Mouse (Mus musculus) CD4-positive, CD25-positive, alpha-beta regulatory T cell, adult 2 months (primary cell): ENCODE results near the gene Kcnh4.
A peak's percentile ranks its signal among the peaks of the same experiment; 100 is the strongest.

Source experiments
- DNase-seq: peaks from one replicate; pipeline ENCODE4 v3.0.0-alpha.2; 2012; ENCODE audit warnings: low read depth, low spot score

Gene Kcnh4

GRCm38 (mm10) chr11:100735134-100735865 is 24.4 kb downstream of the Kcnh4 start:
- DNase-seq: peak; percentile 60

- no peak for DNase-seq
Observed at GRCm38 (mm10) chr11:100730477-100731205, 29.1 kb downstream of the Kcnh4 start.

DNA sequence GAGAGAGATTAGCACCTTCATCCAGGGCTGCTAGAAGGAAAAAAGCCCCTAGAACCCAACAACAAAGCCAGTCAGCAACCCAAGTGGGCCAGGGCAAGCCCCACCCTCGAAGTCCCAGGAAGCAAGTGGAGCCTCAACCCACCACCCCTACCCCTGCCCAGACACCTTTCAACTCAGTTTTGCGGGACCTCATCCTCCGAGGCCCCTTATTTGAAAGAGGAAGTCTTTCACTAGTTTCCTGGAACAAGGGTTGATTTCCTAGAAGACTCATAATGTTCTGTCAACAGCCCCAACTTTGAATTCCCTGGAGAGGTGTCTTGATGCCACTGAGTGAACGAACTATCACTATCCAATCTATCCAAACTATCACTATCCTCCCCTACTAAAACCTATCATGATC is 29.8 kb downstream of the Kcnh4 start:
- peak; percentile 35 for DNase-seq

DNA sequence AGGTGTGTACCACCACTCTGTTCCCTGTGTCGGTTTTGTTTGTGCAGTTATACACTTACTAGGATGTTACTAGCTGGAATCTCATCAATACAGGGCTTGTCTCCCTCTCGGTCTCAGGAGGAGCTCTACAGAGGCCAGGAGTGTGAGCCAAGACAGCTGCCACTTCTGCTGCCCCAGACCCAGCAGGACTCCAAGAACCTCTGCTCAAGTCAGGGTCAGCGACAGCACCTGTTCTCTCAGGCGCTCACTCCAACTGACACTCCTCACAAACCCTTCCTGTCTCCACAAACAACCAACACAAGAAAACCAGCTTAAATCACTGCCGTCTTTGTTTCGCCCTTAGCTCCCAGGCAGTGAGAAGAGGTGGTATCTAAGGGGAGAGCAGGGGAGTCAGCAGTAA is 31.1 kb downstream of the Kcnh4 start:
- no peak for DNase-seq

- no peak for DNase-seq
Observed at GRCm38 (mm10) chr11:100727201-100727600, 32.5 kb downstream of the Kcnh4 start.

GRCm38 (mm10) chr11:100724919-100725512 is 34.7 kb downstream of the Kcnh4 start:
- DNase-seq: no peak

DNA sequence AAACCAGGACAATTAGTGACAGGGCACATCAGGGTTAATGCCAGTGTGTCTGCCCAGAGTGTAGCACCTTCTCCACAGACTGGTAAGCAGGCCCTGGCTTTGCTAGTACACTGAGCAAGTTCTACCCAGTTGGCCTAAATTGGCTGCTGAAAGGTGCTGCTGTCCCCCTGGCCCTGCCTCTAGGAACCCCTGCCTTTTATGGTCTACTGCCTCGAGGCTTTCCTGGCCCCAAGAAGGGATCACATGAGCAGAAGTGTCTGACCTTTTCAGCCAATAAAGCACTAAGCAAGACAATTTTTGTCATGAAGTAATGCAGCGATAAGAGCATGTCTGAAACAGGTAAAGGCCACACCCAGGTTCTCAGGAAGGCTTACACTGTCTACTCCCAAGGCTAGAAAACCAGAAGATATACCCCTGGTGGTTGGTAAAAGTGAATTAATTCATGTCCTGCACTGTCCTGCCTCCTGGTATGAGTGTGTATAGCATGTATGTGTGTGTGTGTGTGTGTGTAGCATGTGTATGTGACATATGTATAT is 37.2 kb downstream of the Kcnh4 start:
- DNase-seq: no peak

DNA sequence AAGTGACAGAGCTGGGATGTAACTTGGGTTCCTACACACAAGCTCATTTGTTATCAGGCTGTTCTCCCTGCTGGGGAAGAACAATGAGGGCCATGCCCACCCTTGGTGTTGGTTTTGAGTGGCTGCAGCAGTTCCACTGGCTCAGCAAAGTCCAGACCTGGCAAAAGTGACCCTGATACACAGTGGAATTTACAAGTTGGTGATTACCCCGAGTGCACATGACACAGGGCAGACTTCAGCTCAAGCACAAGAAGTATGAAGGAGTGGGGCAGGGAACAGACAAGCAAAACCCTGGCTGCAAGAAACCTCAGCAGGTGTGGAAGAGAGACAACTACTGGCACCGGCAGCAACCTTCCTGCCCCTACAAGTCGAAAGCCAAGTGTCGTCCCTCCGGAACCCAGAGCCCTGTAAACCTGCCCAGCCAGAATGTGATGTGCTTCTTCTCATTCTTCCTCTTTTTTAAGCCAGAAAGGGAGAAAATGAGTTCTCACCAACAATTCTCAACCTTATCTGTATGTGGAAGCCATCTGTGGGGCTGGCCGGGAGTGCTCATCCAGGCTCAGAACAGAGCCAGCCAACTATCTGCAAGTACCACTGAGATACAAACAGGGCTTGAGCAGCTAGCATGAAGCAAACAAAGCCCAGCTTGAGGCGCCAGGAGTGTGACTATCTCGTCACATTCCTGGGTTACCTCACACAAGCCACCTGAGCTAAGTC is 37.8 kb downstream of the Kcnh4 start:
- no peak for DNase-seq

DNA sequence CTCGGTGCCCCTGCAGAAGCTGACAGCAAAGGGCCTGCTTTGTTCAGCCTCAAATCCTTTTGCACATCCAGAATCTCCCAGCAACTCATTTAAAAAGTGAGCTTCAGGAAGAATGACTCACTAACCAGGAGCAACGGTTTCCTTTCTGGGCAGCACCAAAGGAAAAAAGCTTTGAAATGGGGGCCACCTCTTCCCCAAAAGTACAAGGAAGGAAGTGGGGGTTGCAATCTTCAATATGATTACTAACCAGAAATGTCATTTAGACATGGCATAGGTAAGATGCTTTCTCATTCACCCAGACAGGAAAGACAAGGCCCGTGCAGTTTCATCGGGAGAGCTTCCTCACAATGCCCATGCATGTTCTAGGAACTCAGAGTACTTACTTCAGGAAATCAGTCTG is 38.5 kb downstream of the Kcnh4 start:
- no peak for DNase-seq

DNA sequence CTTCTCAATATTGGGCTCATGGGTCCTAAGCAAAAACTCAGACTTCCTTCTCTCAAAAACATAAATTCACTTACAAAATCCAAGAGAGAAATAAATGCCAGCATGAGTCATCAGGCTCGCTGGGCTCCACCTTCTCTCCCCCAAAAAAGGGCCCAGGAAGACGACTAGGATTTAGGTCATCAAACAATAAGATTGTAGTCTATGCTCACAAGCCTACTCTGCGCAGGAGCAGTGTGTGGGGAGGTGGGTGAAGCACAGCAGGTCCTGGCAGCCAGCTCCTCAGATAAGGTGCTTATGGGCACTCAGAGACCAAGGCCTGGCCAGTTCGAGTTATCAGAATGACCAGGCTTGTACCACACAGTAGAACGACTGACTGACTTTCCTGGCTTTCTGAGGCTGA is 39.4 kb downstream of the Kcnh4 start:
- no peak for DNase-seq

- DNase-seq: no peak
Observed at GRCm38 (mm10) chr11:100719893-100720292, 39.8 kb downstream of the Kcnh4 start.

DNA sequence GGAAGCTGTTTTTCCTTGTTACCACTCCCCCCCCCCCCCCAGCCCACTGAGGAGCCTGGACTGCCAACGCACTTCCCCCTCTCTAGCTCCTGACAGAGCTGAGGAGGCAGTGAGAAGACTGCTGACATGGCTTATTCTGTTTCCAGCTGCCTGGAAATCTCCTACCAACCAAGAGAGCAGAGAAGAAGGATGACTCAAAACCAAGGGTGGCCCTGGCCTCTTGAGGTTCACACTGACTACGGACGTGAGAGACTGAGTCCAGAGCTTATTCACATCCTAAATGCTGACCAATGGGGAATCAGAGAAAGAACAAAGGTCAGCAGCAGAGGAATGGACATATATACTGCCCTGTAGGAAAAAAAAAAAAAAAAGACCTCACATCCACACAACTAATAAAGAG is 40.4 kb downstream of the Kcnh4 start:
- DNase-seq: no peak

- DNase-seq: no peak
Observed at GRCm38 (mm10) chr11:100718866-100719265, 40.9 kb downstream of the Kcnh4 start.

DNA sequence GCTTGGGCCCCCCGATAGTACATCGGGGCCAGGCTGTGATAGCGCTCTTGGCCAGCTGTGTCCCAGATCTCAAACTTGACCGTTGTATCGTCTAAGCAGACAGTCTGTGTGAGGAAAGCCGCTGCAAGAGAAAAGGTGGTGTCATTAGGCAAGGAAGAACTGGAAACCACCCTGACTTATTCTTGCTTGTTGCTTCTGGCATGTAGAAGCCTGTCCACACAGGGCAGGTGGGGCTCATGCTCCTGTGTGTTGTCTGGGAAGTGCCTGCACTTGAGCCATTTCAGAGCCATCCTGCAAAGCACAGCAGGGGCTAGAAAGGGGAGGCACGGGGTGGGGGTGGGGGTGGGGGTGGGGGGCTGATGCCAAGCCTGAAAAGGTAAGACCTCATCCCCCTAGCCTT is 41.3 kb downstream of the Kcnh4 start:
- DNase-seq: no peak

DNA sequence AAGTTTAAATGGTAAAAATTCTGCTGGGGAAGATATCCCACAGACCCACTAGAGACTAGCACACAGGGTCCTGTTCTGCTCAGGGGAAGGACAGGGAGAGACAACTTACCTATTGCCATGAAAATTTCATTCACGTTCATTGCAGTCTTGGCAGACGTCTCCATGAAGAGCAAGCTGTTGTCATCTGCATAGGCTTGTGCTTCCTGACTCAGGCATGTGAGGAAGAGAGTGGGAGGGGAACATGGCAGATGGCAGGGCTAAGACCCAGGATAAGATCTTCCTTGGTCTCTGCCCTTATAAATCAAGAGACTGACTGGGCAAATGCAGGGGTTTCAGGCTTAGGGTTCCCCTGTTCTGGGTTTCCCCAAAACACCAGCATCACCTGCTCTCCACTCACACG is 43.1 kb downstream of the Kcnh4 start:
- no peak for DNase-seq

- no peak for DNase-seq
Observed at GRCm38 (mm10) chr11:100714948-100715347, 44.8 kb downstream of the Kcnh4 start.

DNA sequence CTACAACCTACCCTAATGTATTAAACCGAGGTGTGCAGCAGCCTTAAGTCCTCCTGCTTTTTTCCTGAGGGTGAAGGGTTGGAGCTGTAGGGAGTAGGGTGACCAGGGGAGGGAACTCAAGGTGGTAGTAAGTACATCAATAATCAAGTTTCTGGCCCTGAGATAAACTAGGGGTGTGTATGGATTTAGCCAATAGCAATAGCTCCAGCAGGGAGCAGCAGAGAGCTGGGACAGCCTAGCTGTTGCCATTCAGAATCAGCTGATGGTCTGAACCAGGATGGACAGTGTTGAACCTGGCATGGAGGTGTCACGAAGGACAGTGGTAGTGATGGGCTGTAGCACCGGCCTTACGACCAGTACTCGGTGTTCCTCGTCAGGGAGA is 45.2 kb downstream of the Kcnh4 start:
- DNase-seq: peak; percentile 85

DNA sequence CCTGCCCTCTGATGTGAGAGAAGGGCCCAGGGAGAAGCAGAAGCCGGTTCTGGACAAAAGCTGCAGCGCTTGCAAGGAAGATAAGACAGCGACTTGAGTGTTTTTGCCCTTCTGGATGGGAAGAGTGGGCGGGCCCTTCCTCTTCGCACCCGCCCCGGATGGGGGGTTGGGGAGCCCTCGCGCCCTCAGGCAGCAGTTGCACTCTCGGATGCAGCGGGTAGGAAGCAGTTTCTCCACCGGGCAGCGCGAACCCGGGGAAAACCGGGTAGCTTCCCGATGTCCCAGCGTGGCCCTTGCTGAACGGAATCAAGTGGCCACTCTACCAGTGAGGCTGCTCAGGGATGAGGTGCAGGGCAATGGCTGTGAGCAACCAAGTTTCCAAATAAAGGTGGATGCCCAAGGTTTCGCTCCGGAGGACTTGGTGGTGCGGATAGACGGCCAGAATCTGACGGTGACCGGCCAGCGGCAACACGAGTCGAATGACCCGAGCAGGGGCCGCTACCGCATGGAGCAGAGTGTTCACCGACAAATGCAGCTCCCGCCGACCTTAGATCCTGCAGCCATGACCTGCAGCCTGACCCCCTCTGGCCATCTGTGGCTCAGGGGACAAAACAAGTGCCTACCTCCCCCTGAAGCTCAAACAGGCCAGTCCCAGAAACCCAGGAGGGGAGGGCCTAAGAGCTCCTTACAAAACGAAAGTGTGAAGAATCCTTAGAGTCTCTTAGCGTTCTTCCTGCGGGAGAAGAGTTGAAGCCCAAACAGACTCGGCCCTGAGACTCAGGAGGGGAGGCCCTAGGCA is 45.8 kb downstream of the Kcnh4 start, which contains the start of gene Hspb9:
TSS of gene Hspb9 (plus strand) at position 116 of the 799 bp plus-strand sequence.
- DNase-seq: peak; percentile 87

DNA sequence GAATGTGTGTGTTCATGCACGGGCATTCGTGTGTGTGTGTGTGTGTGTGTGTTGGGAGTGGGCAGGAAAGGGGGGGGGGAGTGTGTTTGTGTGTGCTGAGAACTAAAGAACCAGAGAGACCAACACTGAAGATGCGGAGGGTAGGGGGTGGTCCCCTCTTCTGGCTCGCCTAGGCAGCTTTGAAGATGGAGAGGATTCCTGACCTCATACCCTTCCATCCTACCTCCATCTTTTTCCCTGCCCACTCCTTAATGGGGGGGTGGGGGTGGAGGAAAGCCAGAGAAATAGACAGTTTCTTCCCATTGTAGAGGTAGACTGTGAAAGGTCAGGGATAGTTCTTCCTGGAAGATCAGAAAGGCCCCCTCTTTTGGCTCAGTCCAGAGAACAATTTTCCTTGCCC is 46.6 kb downstream of the Kcnh4 start:
- no peak for DNase-seq

GRCm38 (mm10) chr11:100711783-100712615 is 47.7 kb downstream of the Kcnh4 start, which contains the start of gene Kat2a:
Kat2a (minus strand) TSS chr11:100712465.
- DNase-seq: peak; percentile 81
